Mouse (Mus musculus) MEL (cell line): ENCODE results near the gene Tbc1d13.
"Not testable (repeated sequence)": the region's sequence is repeated elsewhere in the genome, so short reads cannot be mapped to it uniquely, and the experiment has no call there.

ENCODE experiments used
- CTCF ChIP-seq, 3 experiments: IDR thresholded peaks in 2 of 3; conservative IDR thresholded peaks in 1 of 3; 2 replicates each; pipeline ENCODE4 v1.5.1; 2011 to 2012; ENCODE audit warnings: low read length in 3 of 3, low read depth in 2 of 3, mild to moderate bottlenecking in 2 of 3, improper control_type of control experiment in 1 of 3, inconsistent platforms in 1 of 3, mixed read lengths in 1 of 3, moderate library complexity in 1 of 3; ENCODE audit not compliant: control insufficient read depth in 1 of 3, insufficient read depth in 1 of 3, poor library complexity in 1 of 3, severe bottlenecking in 1 of 3
- EP300 ChIP-seq, 2 experiments: IDR thresholded peaks; 2 replicates each; pipeline ENCODE4 v1.6.1; 2011; ENCODE audit warnings: improper control_type of control experiment in 2 of 2, low read length in 2 of 2, low read depth in 1 of 2, mild to moderate bottlenecking in 1 of 2
- GABPA ChIP-seq: IDR thresholded peaks from 2 replicates; pipeline ENCODE4 v1.6.1; 2012; ENCODE audit warnings: low read depth, mild to moderate bottlenecking, inconsistent platforms, low read length, improper control_type of control experiment, moderate library complexity
- JUND ChIP-seq: IDR thresholded peaks from 2 replicates; pipeline ENCODE4 v1.6.1; 2011; ENCODE audit warnings: low read depth, mild to moderate bottlenecking, improper control_type of control experiment, low read length
- KAT2A ChIP-seq: conservative IDR thresholded peaks from 2 replicates; pipeline ENCODE4 v1.6.1; 2012; ENCODE audit warnings: low read depth, low read length, improper control_type of control experiment, inconsistent platforms
- MAFK ChIP-seq: IDR thresholded peaks from 2 replicates; pipeline ENCODE4 v1.6.1; 2011; ENCODE audit warnings: low read depth, mild to moderate bottlenecking, low read length, improper control_type of control experiment, borderline replicate concordance
- MEF2A ChIP-seq: IDR thresholded peaks from 2 replicates; pipeline ENCODE4 v1.6.1; 2014; ENCODE audit warnings: low read depth, mild to moderate bottlenecking, inconsistent platforms, low read length, improper control_type of control experiment; ENCODE audit not compliant: poor library complexity, insufficient replicate concordance, severe bottlenecking; ENCODE audit errors: extremely low read depth
- MXI1 ChIP-seq: IDR thresholded peaks from 2 replicates; pipeline ENCODE4 v1.6.1; 2011; ENCODE audit warnings: mild to moderate bottlenecking, low read depth, low read length, improper control_type of control experiment
- NELFE ChIP-seq: IDR thresholded peaks from 2 replicates; pipeline ENCODE4 v1.6.1; 2011; ENCODE audit warnings: low read depth, low read length, improper control_type of control experiment
- POLR2A ChIP-seq, 2 experiments: IDR thresholded peaks; 2 replicates each; pipeline ENCODE4 v1.6.1; 2011 to 2012; ENCODE audit warnings: low read length in 2 of 2, mild to moderate bottlenecking in 2 of 2, control low read depth in 1 of 2, improper control_type of control experiment in 1 of 2, low read depth in 1 of 2, moderate library complexity in 1 of 2; ENCODE audit not compliant: control insufficient read depth in 1 of 2, insufficient read depth in 1 of 2, poor library complexity in 1 of 2
- TAL1 ChIP-seq: IDR thresholded peaks from 2 replicates; pipeline ENCODE4 v1.6.1; 2012; ENCODE audit warnings: mild to moderate bottlenecking, inconsistent platforms, low read length, moderate library complexity, mixed read lengths
- USF2 ChIP-seq, 2 experiments: IDR thresholded peaks; 2 replicates each; pipeline ENCODE4 v1.6.1; 2011 to 2012; ENCODE audit warnings: improper control_type of control experiment in 2 of 2, low read length in 2 of 2, borderline replicate concordance in 1 of 2, inconsistent platforms in 1 of 2, low read depth in 1 of 2, mild to moderate bottlenecking in 1 of 2; ENCODE audit not compliant: insufficient read depth in 1 of 2
- ZKSCAN1 ChIP-seq: IDR thresholded peaks from 2 replicates; pipeline ENCODE4 v1.6.1; 2012; ENCODE audit warnings: low read depth, mild to moderate bottlenecking, inconsistent platforms, low read length, improper control_type of control experiment, moderate library complexity

- not testable (repeated sequence) for TF ChIP-seq POLR2A (IDR thresholded peaks at IDR 0.05; ENCODE audit: control insufficient read depth in 1 of 2, insufficient read depth in 1 of 2, low read depth in 1 of 2, low read length in 2 of 2, poor library complexity in 1 of 2); CTCF (IDR thresholded peaks at IDR 0.05 in 2 of 3, conservative IDR thresholded peaks at IDR 0.05 in 1 of 3; ENCODE audit: control insufficient read depth in 1 of 3, insufficient read depth in 1 of 3, low read depth in 2 of 3, low read length in 3 of 3, poor library complexity in 1 of 3, severe bottlenecking in 1 of 3); TAL1; USF2 (IDR thresholded peaks at IDR 0.05; ENCODE audit: borderline replicate concordance in 1 of 2, insufficient read depth in 1 of 2, low read depth in 1 of 2, low read length in 2 of 2); JUND; GABPA; KAT2A; ZKSCAN1; MEF2A; EP300 (IDR thresholded peaks at IDR 0.05; ENCODE audit: low read depth in 1 of 2, low read length in 2 of 2); MAFK; MXI1; NELFE
These were observed 45.2 kb downstream of the Tbc1d13 start for GRCm38 (mm10) chr2:30178711-30179110.
